Comparison of ENCODE assay signal across 8 mouse cellular contexts in genomic region chr2:128966236-128966635, GRCm38 (mm10). TPM values are rescaled to one million over a fixed set of nuclear protein-coding genes. Genes with fewer than 3 reads are reported as not detected.
DNase-seq lines count a peak whose midpoint lies in the region; ATAC-seq lines count a peak whose summit lies in the region.

No protein-coding gene starts in this region.

- H3K36me3 ChIP-seq in kidney, embryonic 16.5 days (ENCODE audit: insufficient read depth, low read length) = no peaks in the 10 kb centered on the region
- no peaks in the 10 kb centered on the region for H3K36me3 ChIP-seq in embryonic facial prominence, embryonic 10.5 days (replicated peaks)
- H3K36me3 ChIP-seq in hindbrain, embryonic 14.5 days (replicated peaks; ENCODE audit: control insufficient read depth, insufficient read depth) = no peaks in the 10 kb centered on the region
- no peaks in the 10 kb centered on the region for H3K36me3 ChIP-seq in midbrain, embryonic 13.5 days

- H3K9me3 ChIP-seq in kidney, embryonic 16.5 days (ENCODE audit: low read length) = no peaks in the 10 kb centered on the region
- no peaks in the 10 kb centered on the region for H3K9me3 ChIP-seq in embryonic facial prominence, embryonic 10.5 days
- no peaks in the 10 kb centered on the region for H3K9me3 ChIP-seq in hindbrain, embryonic 14.5 days (ENCODE audit: control insufficient read depth, low read length)
- no peaks in the 10 kb centered on the region for H3K9me3 ChIP-seq in midbrain, embryonic 13.5 days

- H3K9ac ChIP-seq in kidney, embryonic 16.5 days (replicated peaks; ENCODE audit: low read length) = no peak overlapping the region
- peak overlapping the region; percentile 100 for H3K9ac ChIP-seq in hindbrain, embryonic 14.5 days
- peak overlapping the region; percentile 58; the same call in 1 of the 2 replicates for H3K9ac ChIP-seq in midbrain, embryonic 13.5 days (replicated peaks)

- WGBS in kidney, embryonic 16.5 days = 16% methylated on average over 6 of the region's 6 CpGs
- WGBS in embryonic facial prominence, embryonic 10.5 days = 24% methylated on average over 6 of the region's 6 CpGs
- WGBS in hindbrain, embryonic 14.5 days = 7% methylated on average over 6 of the region's 6 CpGs
- WGBS in midbrain, embryonic 13.5 days = 4% methylated on average over 6 of the region's 6 CpGs

- ATAC-seq in kidney, embryonic 16.5 days (ENCODE audit: low FRiP score, low TSS enrichment) = no peak
- no peak for ATAC-seq in hindbrain, embryonic 14.5 days (ENCODE audit: low FRiP score)
- no peak for ATAC-seq in midbrain, embryonic 13.5 days

- H3K27me3 ChIP-seq in kidney, embryonic 16.5 days (ENCODE audit: insufficient read depth, low read length) = no peaks in the 10 kb centered on the region
- H3K27me3 ChIP-seq in embryonic facial prominence, embryonic 10.5 days (replicated peaks; ENCODE audit: low read depth, poor library complexity, severe bottlenecking) = no peaks in the 10 kb centered on the region
- no peaks in the 10 kb centered on the region for H3K27me3 ChIP-seq in hindbrain, embryonic 14.5 days (ENCODE audit: control insufficient read depth, insufficient read depth, low read length)
- H3K27me3 ChIP-seq in midbrain, embryonic 13.5 days = no peaks in the 10 kb centered on the region

- H3K4me1 ChIP-seq in kidney, embryonic 16.5 days (ENCODE audit: insufficient read depth, low read length) = peaks cover 13% of the 10 kb centered on the region
- H3K4me1 ChIP-seq in embryonic facial prominence, embryonic 10.5 days = peaks cover 21% of the 10 kb centered on the region
- peaks cover 15% of the 10 kb centered on the region for H3K4me1 ChIP-seq in hindbrain, embryonic 14.5 days (replicated peaks; ENCODE audit: control insufficient read depth, insufficient read depth, low read length)
- H3K4me1 ChIP-seq in midbrain, embryonic 13.5 days (replicated peaks) = peaks cover 15% of the 10 kb centered on the region

- no peak overlapping the region for H3K4me3 ChIP-seq in kidney, embryonic 16.5 days (ENCODE audit: low read length)
- H3K4me3 ChIP-seq in embryonic facial prominence, embryonic 10.5 days = peak overlapping the region; percentile 69
- H3K4me3 ChIP-seq in hindbrain, embryonic 14.5 days (replicated peaks; ENCODE audit: low read length) = peak overlapping the region; percentile 94
- peak overlapping the region; percentile 85 for H3K4me3 ChIP-seq in midbrain, embryonic 13.5 days (replicated peaks)

- peak overlapping the region; percentile 67; the same call in 1 of the 2 replicates for H3K4me2 ChIP-seq in kidney, embryonic 16.5 days (replicated peaks; ENCODE audit: low read depth, low read length)
- peak overlapping the region; percentile 75 for H3K4me2 ChIP-seq in hindbrain, embryonic 14.5 days (replicated peaks)
- peak overlapping the region; percentile 49 for H3K4me2 ChIP-seq in midbrain, embryonic 13.5 days (replicated peaks)

- DNase-seq in kidney, adult 9 months = no peak
- DNase-seq in embryonic facial prominence, embryonic 10.5 days (ENCODE audit: low spot score) = no peak
- DNase-seq in hindbrain, embryonic 14.5 days (ENCODE audit: low spot score) = peak; percentile 45
- no peak for DNase-seq in ovary, postnatal 10 days (ENCODE audit: low spot score)
- no peak for DNase-seq in adrenal gland, postnatal 10 days
- DNase-seq in kidney, adult 11 months = no peak

- no peak overlapping the region for H3K27ac ChIP-seq in kidney, embryonic 16.5 days (ENCODE audit: low read length)
- H3K27ac ChIP-seq in embryonic facial prominence, embryonic 10.5 days (replicated peaks) = peak overlapping the region; percentile 99
- peak overlapping the region; percentile 100 for H3K27ac ChIP-seq in hindbrain, embryonic 14.5 days
- H3K27ac ChIP-seq in midbrain, embryonic 13.5 days = peak overlapping the region; percentile 100

RNA-seq across cellular contexts. Expression of gene Zc3h6, which starts 1.0 kb away (rescaled TPM):
- polyA plus RNA-seq in kidney, embryonic 16.5 days (2015; fragmentation: Nextera tagmentation; extraction: Ambion mirVana) = 1.4 and 2.3 TPM in 2 replicates
- polyA plus RNA-seq in embryonic facial prominence, embryonic 10.5 days (2016; fragmentation: Nextera tagmentation; extraction: Ambion mirVana) = 1.0 and 1.1 TPM in 2 replicates
- polyA plus RNA-seq in hindbrain, embryonic 14.5 days (2014; fragmentation: Nextera tagmentation; extraction: Ambion mirVana) = 3.1 and 4.8 TPM in 2 replicates
- polyA plus RNA-seq in midbrain, embryonic 13.5 days (2015; fragmentation: Nextera tagmentation; extraction: Ambion mirVana) = 4.1 and 5.2 TPM in 2 replicates
- 10 to 100 TPM in 1 of 2 experiments, 1 to 10 TPM in 1; 5.7 to 11.1 TPM for total RNA-seq in adrenal gland, postnatal 10 days (2021)

RNA-seq across cellular contexts. Expression of gene Gm10762, which starts 1.3 kb away (rescaled TPM):
- polyA plus RNA-seq in kidney, embryonic 16.5 days (2015; fragmentation: Nextera tagmentation; extraction: Ambion mirVana) = 12.7 and 12.9 TPM in 2 replicates
- polyA plus RNA-seq in embryonic facial prominence, embryonic 10.5 days (2016; fragmentation: Nextera tagmentation; extraction: Ambion mirVana) = 14.8 and 16.2 TPM in 2 replicates
- 19.8 and 22.8 TPM in 2 replicates for polyA plus RNA-seq in hindbrain, embryonic 14.5 days (2014; fragmentation: Nextera tagmentation; extraction: Ambion mirVana)
- polyA plus RNA-seq in midbrain, embryonic 13.5 days (2015; fragmentation: Nextera tagmentation; extraction: Ambion mirVana) = 23.3 and 26.6 TPM in 2 replicates
- total RNA-seq in adrenal gland, postnatal 10 days (2021) = 10 to 100 TPM; 11.1 to 13.0 TPM

RNA-seq across cellular contexts. Expression of gene Zc3h8, which starts 22.4 kb away (rescaled TPM):
- polyA plus RNA-seq in kidney, embryonic 16.5 days (2015; fragmentation: Nextera tagmentation; extraction: Ambion mirVana) = 7.9 and 8.2 TPM in 2 replicates
- polyA plus RNA-seq in embryonic facial prominence, embryonic 10.5 days (2016; fragmentation: Nextera tagmentation; extraction: Ambion mirVana) = 8.4 and 9.8 TPM in 2 replicates
- polyA plus RNA-seq in hindbrain, embryonic 14.5 days (2014; fragmentation: Nextera tagmentation; extraction: Ambion mirVana) = 12.5 and 12.6 TPM in 2 replicates
- polyA plus RNA-seq in midbrain, embryonic 13.5 days (2015; fragmentation: Nextera tagmentation; extraction: Ambion mirVana) = 11.4 and 12.3 TPM in 2 replicates
- total RNA-seq in adrenal gland, postnatal 10 days (2021) = 1 to 10 TPM; 3.8 to 4.7 TPM
